Mouse (Mus musculus): Measurements from ENCODE around the gene Rnf224.
A peak's percentile ranks its signal among the peaks of the same experiment; 100 is the strongest.

The Rnf224 gene

DNA sequence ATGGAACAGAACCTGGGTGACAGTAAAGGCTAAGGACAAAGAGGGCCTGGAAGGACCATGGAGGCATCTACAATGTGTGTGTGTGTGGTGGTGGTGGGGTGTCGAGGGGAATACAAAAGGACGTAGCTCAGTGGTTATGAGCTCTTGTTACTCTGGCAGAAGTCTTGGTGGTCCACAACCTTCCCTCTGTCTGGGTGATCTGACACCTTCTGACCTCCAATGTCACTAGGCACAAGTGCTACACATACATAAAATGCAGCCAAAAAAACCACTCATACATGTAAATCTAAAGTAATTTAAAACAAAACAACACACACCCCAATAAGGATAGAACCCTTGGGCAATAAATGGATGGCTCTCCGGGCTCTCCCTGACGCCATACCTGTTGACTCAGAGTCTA is 9.2 kb downstream of the Rnf224 start:
- no peak for DNase-seq (ENCODE audit: low spot score)

DNA sequence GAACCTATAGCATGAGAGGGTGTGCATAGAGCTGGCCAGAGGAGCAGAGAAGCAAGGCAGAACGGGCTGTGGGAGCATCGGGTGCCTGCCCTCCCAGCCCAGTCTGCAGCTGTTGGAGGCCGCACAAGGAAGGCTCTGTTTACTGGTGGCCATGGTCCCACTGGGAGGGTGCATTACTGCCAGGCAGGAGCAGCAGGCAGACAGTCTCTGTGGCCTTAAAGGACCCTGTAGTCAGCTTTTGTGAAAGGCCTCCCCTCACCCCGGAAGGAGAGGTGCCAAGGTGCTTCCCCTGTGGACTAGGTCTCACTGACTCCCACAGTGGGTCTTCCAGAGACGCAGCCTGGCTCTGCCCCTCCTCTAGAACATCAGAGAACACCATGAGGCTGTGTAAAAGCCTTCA is 9.7 kb downstream of the Rnf224 start:
- no peak for DNase-seq (ENCODE audit: low spot score)

DNA sequence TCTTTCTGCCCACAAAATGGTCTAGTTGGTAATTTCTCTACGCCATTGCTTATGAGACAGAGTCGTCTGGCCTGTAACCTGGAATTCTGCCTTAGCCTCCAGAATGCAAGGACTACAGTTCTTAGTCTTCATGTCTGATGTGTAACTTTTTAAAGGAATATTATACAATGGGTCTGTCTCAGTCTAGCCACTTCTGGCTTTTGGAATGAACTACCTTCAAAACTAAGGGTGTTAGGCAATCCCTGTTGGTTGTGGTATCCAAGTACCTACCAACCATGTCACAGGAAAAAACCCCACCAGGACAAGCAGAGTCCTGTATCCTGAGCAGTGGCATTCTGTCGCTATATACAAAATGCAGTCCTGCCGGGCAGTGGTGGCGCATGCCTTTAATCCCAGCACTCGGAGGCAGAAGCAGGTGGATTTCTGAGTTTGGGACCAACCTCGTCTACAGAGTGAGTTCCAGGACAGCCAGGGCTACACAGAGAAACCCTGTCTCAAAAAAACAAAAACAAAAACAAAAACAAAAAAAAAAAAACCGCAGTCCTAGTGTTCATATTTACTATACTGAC is 10.7 kb downstream of the Rnf224 start:
- DNase-seq (ENCODE audit: low spot score), result no peak

DNA sequence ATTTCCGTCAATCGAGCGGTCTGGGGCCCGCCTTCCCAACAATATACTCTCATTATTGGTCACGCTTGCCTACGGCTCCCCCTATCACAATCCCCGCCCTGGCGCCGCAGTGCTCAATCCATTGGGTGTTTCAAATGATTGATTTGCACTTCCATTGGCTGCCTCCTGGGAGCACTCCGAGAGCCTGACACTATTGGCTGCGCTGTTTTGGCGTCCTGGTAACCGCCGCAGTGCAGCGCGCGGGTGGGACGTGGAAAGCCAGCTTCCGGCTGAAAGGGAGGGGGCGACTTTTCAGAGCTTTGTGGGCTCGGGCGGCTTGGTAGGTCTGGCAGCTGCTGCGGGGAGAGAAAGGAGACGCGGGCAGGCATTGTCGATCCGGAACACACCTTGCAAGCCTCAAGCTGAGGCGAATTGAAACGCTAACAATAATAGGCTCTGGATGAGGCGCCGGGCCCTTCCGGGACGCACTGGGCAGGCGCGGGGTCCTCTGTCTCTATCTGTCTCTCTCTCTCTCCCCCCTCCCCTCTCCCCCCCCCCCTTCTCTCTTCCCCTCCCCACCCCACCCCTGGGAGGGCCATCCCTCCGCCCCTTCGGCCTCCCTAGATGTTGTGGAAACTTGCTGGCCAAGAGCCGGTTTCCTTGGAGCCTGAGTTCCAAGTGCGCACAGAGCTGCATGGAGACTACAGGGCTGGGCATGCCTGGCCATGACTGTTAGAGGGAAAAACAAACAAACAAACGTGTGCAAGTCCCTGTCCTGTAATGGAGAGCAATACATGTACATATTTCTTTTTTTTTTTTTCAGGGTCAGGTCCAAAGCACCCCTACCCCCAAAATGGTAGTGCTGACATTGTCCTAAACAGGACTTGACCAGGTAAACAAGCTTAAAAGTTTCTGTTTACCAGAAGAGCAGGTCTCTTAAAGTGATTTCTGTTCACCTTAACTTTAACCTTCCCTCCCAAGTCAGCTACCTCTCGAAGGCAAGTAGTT is 11.5 kb downstream of the Rnf224 start:
- DNase-seq (ENCODE audit: low spot score), result peak; percentile 98

DNA sequence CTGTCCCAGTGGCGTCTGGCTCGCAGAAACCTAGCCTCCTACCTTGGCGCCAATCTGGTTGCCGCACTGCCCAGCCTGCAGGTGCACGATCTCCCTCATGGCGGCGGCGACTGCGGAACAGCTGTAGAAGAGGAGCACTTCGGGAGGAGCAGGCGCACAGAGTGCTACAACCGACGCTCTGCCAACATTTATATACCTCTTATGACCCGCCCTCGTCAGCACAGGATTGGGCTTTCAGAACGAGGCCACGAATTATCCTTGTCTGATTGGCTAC is 12.2 kb downstream of the Rnf224 start, which contains the start of gene Tubb4b:
Gene Tubb4b, minus strand, starts transcription at position 211 of the 274 bp plus-strand sequence.
- no peak for DNase-seq (ENCODE audit: low spot score)

DNA sequence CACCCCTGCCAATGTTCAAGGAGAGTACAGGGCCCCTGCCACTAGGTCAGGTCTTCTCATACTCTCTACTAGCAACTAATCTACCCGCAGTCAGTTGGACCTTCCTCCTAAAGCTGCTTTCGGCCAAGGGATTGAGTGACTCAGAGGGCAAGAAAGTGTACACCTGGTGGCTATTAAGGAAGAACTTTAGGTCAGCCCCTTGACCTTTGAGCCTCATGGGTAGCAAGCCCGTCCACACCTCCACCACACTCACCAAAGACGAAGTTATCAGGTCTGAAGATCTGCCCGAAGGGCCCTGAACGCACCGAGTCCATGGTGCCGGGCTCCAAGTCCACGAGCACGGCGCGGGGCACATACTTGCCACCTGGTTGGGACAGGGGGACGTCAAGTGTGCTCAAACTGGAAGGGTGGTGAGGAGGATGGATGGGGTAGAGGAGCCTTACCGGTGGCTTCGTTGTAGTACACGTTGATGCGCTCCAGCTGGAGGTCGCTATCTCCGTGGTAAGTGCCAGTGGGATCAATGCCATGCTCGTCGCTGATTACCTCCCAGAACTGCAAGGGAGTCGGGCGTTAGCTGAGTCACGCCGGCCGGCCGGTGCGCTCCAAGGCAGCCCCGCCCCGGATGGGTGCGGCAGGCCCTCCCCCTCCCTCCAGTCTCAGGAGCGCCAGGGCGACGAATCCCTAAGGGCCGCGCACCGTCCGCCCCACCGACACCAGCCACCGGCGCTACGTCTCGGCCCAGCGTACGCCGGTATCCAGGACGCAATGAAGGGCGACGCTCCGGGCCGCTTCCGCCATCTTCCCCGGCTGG is 12.7 kb downstream of the Rnf224 start:
- DNase-seq (ENCODE audit: low spot score), result peak; percentile 90

DNA sequence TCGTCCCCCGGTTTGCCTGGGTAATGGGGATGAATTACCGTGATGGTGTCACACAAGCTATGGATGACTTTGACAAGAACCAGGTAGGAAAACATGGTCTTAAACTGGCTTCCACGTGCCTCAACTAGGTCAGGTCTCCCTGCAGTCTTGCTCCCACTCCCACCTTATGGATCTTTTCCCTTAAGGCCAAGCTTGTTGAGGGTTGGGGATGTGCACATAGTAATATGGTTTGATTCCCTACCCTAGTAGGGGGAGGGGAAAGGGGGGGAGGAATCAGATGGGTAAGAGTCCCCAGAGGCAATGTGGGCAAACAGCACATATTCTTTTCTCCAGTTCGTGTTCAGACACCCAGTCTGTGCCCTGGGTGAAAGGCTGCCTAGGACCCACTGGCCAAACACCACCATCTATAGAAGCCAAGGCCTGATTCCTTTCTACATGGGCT is 15.2 kb downstream of the Rnf224 start:
- DNase-seq (ENCODE audit: low spot score), result no peak

DNA sequence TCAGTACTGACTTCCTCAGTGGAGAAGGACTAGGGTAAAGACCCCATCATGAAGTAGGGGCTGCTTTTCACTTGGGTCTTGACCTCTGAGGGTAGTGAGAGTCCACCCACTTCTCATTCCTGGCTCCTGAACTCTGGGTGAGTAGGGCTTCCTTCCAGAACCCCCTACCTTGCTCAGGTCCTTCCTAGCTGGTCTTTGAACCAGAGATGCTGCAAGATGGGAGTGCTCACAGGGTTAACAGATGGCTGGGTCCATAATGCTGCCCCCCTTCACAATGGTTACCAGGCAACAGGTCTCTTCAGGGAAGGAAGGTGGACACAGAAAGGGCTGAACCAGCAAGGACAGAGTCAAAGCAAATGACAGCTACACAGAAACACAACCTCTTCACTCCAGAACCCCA is 18.1 kb downstream of the Rnf224 start, which contains the start of gene Fam166a:
Gene Fam166a, plus strand, starts transcription at position 301 of the 400 bp plus-strand sequence.
- DNase-seq (ENCODE audit: low spot score), result no peak

DNA sequence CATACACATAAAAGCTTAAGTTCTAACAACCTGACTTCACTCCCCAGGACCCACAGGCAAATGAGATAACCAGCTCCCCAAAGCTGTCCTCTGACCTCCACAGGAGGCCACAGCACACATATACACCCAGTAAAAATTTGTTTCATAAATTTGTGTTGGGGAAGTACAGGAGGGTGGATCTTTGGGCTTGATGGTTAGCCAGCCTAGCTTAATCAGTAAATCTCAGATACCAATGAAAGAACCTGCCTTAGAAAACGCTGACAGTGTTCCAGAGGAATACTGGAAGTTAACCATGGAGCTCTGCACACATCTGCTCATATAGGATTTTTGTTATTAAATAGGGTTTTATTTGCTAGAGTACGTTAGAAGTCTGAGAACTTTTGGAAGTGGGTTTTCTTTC is 18.9 kb downstream of the Rnf224 start:
- no peak for DNase-seq (ENCODE audit: low spot score)

DNA sequence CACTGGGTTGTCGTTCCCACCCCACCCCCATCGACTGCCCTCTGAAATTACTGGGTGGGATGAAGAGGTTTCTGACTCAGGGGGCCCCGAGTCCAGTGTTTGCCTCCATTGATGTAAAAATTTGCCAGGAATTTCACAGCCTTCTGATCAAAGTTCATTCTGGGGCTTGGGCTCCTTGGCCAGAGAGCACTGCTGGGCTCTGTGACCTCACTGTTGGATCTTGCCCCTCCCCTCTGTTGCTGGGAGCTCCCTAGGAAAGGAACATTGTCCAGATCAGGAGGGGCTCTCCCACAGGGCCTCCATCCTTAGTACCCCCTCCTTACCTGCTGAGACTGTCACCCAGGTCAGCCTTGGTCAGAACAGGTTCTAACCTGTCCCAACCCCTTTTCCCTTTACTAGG is 22.1 kb downstream of the Rnf224 start, which contains the start of gene Stpg3:
Gene Stpg3, minus strand, starts transcription at position 194 of the 400 bp plus-strand sequence.
- DNase-seq (ENCODE audit: low spot score), result no peak

DNA sequence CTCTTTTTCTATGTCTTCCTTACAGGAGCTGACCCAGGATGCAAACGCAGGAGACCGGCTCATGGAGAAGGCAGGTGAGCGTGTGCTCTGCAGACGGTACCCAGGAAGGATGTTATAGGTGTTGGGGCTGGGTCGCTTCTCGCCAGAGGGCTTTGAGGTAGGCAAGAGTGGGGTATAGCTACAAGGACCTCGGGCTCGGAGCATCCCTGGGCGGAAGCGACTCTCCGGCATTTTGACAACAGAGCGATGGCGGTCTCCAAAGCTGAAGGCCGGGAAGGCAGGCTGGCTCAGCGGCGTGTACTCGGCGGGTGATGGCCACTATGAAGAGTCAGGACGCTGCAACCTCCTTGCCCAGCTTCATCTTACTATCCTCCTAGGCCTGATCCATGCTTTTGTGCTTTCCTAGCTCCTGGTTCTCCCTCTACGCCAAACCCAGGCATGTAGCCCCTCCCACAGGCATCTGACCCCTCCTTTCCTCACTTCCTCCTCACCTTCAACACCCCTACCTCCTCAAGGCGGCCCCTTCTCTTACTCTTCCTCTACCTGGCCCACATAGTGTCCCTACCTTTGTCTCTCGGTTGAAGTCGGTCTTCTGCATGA is 23.2 kb downstream of the Rnf224 start:
- no peak for DNase-seq (ENCODE audit: low spot score)

DNA sequence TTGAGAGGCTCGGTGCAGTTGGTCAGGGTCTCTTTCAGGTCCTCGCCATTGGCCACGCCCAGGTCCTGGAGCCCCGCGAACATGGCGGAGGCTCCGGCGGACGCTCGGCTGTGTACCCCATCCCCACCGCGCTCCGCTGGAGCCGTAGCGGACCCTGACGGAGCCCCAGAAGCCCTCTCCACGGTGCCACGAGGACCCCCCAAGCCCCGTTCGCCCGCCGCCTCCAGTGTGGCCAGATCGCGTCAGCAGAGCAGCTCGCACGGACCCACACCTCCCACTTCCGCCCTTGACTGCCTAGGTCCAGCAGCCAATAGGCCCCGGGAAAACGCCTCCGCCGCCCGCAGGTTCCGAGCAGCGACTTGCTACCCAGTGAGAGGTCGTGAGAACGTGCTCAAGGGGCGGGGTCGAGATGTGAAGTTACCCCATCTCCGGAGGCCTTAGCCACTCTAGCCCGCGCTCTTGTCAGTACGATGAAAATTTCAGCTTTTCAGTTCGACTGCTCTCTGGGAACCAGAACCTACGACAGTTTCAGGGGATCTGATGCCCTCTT is 25.4 kb downstream of the Rnf224 start, which contains the start of gene Nelfb:
Gene Nelfb, minus strand, starts transcription at position 369 of the 550 bp plus-strand sequence.
- DNase-seq (ENCODE audit: low spot score), result peak; percentile 92

DNA sequence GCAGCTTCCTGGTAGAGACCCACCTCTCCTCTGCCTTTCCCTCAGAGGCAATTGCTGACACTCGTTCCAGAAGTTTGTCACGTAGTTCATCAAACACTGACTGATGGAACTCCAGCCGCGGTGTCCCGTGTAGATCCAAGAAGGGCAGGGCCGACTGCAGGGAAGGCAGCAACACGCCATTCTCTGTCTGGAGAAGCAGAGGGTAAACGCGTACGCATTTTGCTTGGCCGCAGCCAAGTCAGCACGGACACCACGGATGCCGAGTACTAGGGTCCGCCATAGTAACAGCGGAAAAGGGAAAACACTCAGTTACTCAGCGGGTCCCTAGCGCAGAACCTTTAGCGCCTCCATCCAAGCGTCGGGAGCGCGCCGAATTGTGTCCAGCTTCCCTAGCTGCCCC is 25.9 kb downstream of the Rnf224 start:
- DNase-seq (ENCODE audit: low spot score), result no peak

DNA sequence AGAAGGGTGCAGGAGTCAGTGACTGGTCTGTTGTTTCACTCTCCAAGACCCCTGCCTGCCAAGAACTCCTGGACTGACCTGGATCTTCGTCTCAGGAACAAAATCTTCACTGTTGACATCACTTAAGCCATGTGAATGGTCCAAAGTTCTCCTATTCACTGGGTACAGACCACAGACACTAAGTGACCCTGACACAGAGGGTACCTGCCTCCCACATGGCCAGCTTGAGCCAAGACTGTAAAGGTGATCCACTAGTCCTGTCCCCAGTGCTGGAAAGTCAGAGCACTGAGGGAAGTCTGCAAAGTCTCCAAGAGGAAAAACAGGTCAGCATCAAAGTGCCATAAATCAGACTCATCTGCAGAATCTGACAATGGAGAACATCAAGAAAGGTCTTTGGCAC is 29.0 kb downstream of the Rnf224 start:
- DNase-seq (ENCODE audit: low spot score), result no peak

DNA sequence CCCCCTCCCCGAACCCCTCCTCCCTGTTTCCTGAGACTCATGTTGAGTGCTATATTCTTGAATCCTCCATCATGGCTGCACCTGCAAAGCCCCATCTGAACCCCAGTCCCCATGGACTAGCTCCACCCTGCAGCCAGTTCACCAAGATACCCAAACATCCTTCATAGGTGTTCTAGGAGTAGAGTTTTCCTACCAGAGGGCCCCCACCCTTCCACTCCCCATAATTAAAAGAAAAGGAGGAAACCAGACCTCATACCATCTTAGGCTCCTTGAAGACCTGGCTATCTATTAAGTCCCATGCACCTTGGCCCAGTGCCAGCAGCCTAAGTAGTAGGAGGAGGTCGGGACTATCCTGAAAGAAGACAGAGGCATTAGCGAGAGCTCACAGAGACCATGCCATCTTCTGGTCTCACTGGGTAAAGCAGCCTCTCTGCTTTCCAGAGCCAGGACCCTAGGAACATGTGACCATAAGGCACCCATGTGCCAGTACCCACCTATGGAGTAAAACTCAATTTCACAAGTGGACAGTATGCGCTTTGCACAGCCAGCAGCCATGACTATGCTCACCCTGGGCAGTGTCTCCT is 32.9 kb downstream of the Rnf224 start:
- DNase-seq (ENCODE audit: low spot score), result no peak

DNA sequence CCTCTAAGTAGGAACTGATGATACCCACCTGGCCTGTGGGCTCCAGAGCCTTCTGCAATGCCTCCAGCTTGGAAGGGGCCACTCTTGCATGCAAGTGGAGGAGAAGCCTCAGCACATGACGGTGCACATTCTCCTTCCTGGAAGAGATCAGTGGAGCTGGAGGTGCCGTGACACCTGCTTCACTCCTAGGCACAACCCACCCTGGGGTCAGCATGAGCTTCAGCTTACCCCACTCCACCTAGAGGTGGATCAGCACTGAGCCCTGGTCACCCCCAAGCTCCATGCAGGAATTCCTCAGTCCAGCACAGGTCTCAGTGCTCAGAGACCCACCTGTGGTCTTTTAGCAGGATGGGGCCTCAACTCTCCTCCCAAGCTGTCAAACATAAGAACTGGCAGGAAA is 36.0 kb downstream of the Rnf224 start:
- no peak for DNase-seq (ENCODE audit: low spot score)

DNA sequence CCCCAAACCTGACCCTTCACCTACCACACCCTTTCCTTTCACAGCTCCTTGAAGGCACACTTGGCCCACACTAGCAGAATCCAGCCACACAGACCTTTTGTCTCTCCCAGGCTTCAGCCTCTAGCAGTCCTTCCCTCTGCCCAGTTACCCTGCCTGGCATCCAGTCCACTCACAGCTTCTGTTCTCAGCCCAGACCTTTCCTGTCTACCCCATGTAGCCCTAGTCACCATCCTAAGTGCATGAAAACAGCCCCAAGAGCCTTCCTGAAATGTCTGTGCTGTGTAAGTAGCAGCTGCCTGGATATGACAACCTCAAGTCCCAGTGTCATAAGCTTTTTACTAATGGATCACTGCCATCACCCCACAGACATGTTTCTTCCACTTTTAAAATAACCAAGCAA is 38.6 kb downstream of the Rnf224 start:
- no peak for DNase-seq (ENCODE audit: low spot score)

DNA sequence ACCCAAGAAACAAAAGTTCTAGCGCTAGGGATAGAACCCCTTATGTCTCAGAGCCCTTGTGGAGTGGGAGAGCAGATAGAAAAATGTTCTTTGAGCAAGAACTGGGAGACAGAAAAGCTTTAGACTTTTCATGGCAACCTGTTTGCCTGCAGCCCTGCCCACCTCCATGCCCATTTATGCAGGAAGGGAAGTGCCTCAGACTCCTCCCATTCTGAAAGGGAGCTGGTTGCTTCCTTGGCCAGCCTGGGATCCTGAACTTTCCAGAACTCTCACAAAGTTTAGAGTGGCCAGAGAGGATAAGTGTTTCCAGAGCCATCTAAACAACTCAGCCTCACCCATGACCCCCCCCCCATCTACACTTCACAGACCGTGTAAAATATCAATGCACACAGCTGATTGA is 39.4 kb downstream of the Rnf224 start:
- peak; percentile 51 for DNase-seq (ENCODE audit: low spot score)

DNA sequence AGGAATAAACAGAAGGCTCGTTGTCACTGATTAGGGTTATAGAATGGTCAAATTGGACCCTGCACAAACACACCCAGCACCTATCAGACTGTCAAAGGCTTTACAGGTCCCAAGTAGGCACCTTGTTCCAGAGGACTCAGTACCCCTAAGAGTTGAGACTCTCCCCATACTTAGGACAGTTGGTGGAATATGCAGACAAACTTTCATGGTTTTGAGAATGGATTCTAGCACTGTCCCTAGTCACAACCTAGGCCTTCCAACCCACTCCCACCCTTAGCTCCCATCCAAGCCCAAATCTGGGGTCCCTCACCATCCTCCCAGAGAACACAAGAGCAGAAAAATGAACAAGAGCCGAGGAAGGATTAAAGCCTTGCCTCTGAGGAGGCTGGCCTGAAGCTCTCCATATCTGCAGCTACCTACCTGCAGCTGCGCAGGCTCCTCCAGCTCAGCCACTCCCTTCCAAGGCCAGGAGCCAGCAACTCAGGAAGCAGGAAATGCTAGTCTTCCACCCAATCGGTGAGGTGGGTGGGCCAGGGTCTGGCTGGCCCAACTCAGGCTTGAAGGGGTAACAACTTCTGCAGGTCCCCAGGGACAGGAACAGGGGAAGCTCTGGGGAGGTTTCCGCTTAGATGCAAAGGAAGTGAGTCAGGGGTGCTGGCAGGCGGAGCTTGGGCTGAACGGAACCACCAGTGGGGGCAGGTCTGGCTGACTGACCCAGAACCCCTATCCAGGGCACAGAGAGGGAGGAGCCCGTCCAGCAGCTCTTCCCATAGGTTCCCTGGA is 40.2 kb downstream of the Rnf224 start, which contains the start of gene Tor4a:
Gene Tor4a, minus strand, starts transcription at position 715 of the 783 bp plus-strand sequence.
- peak; percentile 82 for DNase-seq (ENCODE audit: low spot score)
